Mouse (Mus musculus): ENCODE measurements around the gene Kif27. TPM values are rescaled to one million over a fixed set of nuclear protein-coding genes. Genes with fewer than 3 reads are reported as not detected.

Kif27 gene
- polyA plus RNA-seq, 1 experiment from 2014 or later: 0.37 TPM

GRCm38 (mm10) chr13:58275599-58275998 lies 83.3 kb downstream of the Kif27 start, which contains the start of gene Gkap1:
TSS of gene Gkap1 (minus strand) at chr13:58275699.
- no peaks in the 10 kb centered on the region for H3K9me3 ChIP-seq (replicated peaks)
- H3K36me3 ChIP-seq: no peaks in the 10 kb centered on the region
- H3K4me3 ChIP-seq: peak within 1 kb of the TSS; percentile 98
- H3K27ac ChIP-seq: peak within 1 kb of the TSS; percentile 80
- 74% methylated on average over 8 of the region's 8 CpGs for WGBS
- H3K4me1 ChIP-seq (replicated peaks): peaks cover 18% of the 10 kb centered on the region
- H3K27me3 ChIP-seq: 0 out of 2 replicates have a peak, but pooled peaks cover 7% of the 10 kb centered on the region
- H3K4me2 ChIP-seq: peak within 1 kb of the TSS; percentile 78
- ATAC-seq (replicated peaks; ENCODE audit: insufficient number of reproducible peaks, insufficient read depth, low FRiP score, low read depth): no peak
- H3K9ac ChIP-seq: peak within 1 kb of the TSS; percentile 85

GRCm38 (mm10) chr13:58275076-58275475 lies 83.8 kb downstream of the Kif27 start:
- peak overlapping the region; percentile 80; the same call in 1 of the 2 replicates for H3K27ac ChIP-seq
- H3K9me3 ChIP-seq (replicated peaks): no peaks in the 10 kb centered on the region

GRCm38 (mm10) chr13:58274259-58274991 lies 84.5 kb downstream of the Kif27 start:
- Histone ChIP-seq H3K4me2 (peak overlapping the region; percentile 78), H3K4me1 (replicated peaks) (peaks cover 20% of the 10 kb centered on the region), H3K4me3 (peak overlapping the region; percentile 98), H3K36me3 (no peaks in the 10 kb centered on the region), H3K9ac (peak overlapping the region; percentile 85), H3K27me3 (0 out of 2 replicates have a peak, but pooled peaks cover 7% of the 10 kb centered on the region), H3K9me3 (replicated peaks) (no peaks in the 10 kb centered on the region), H3K27ac (peak overlapping the region; percentile 80)
- peak; percentile 79 for ATAC-seq (replicated peaks; ENCODE audit: insufficient number of reproducible peaks, insufficient read depth, low FRiP score, low read depth)
- WGBS: under 1% methylated on average over 82 of the region's 84 CpGs

More at GRCm38 (mm10) chr13:58275076-58275475, 83.8 kb downstream of the Kif27 start:
- no peak for ATAC-seq (replicated peaks; ENCODE audit: insufficient number of reproducible peaks, insufficient read depth, low FRiP score, low read depth)
- peak overlapping the region; percentile 98 for H3K4me3 ChIP-seq
- H3K36me3 ChIP-seq: no peaks in the 10 kb centered on the region
- H3K27me3 ChIP-seq: 0 out of 2 replicates have a peak, but pooled peaks cover 7% of the 10 kb centered on the region
- WGBS: 24% methylated on average over 9 of the region's 9 CpGs
- H3K4me1 ChIP-seq (replicated peaks): peaks cover 20% of the 10 kb centered on the region
- H3K9ac ChIP-seq: peak overlapping the region; percentile 85; the same call in 1 of the 2 replicates
- peak overlapping the region; percentile 78 for H3K4me2 ChIP-seq

- WGBS: under 1% methylated on average over 102 of the region's 115 CpGs
- ATAC-seq (replicated peaks; ENCODE audit: insufficient number of reproducible peaks, insufficient read depth, low FRiP score, low read depth): peak; percentile 67
- no peaks in the 10 kb centered on the region for H3K36me3 ChIP-seq
Observed at GRCm38 (mm10) chr13:58273411-58274258, 85.3 kb downstream of the Kif27 start.

GRCm38 (mm10) chr13:58266864-58267263 lies 92.1 kb downstream of the Kif27 start:
- no peaks in the 10 kb centered on the region for H3K9me3 ChIP-seq (replicated peaks)
- no peak for ATAC-seq (replicated peaks; ENCODE audit: insufficient number of reproducible peaks, insufficient read depth, low FRiP score, low read depth)
- no peak overlapping the region for H3K27ac ChIP-seq
- no peak overlapping the region for H3K4me2 ChIP-seq
- WGBS: 64% methylated on average over 3 of the region's 3 CpGs
- no peak overlapping the region for H3K4me3 ChIP-seq
- 0 out of 2 replicates have a peak, but pooled peaks cover 2% of the 10 kb centered on the region for H3K4me1 ChIP-seq (replicated peaks)
- H3K27me3 ChIP-seq: no peaks in the 10 kb centered on the region
- peaks cover 4% of the 10 kb centered on the region; the same call in 1 of the 2 replicates for H3K36me3 ChIP-seq
- no peak overlapping the region for H3K9ac ChIP-seq

More at GRCm38 (mm10) chr13:58273411-58274258, 85.3 kb downstream of the Kif27 start:
- H3K27me3 ChIP-seq: 0 out of 2 replicates have a peak, but pooled peaks cover 7% of the 10 kb centered on the region
- H3K4me2 ChIP-seq: peak overlapping the region; percentile 78
- no peaks in the 10 kb centered on the region for H3K9me3 ChIP-seq (replicated peaks)
- H3K27ac ChIP-seq: peak overlapping the region; percentile 80
- H3K4me1 ChIP-seq (replicated peaks): peaks cover 20% of the 10 kb centered on the region
- H3K9ac ChIP-seq: peak overlapping the region; percentile 85
- H3K4me3 ChIP-seq: peak overlapping the region; percentile 98

GRCm38 (mm10) chr13:58263546-58263945 lies 95.4 kb downstream of the Kif27 start:
- Histone ChIP-seq H3K36me3 (peaks cover 8% of the 10 kb centered on the region; the same call in 1 of the 2 replicates), H3K4me3 (no peak overlapping the region), H3K27me3 (no peaks in the 10 kb centered on the region), H3K4me1 (replicated peaks) (no peaks in the 10 kb centered on the region), H3K9me3 (replicated peaks) (no peaks in the 10 kb centered on the region), H3K27ac (no peak overlapping the region), H3K4me2 (no peak overlapping the region), H3K9ac (no peak overlapping the region)
- WGBS: 82% methylated on average over 8 of the region's 8 CpGs
- no peak for ATAC-seq (replicated peaks; ENCODE audit: insufficient number of reproducible peaks, insufficient read depth, low FRiP score, low read depth)

GRCm38 (mm10) chr13:58261674-58262073 lies 97.2 kb downstream of the Kif27 start:
- 59% methylated on average over 4 of the region's 4 CpGs for WGBS
- Histone ChIP-seq H3K4me3 (no peak overlapping the region), H3K27ac (no peak overlapping the region), H3K9me3 (replicated peaks) (no peaks in the 10 kb centered on the region), H3K36me3 (peaks cover 8% of the 10 kb centered on the region; the same call in 1 of the 2 replicates), H3K4me2 (no peak overlapping the region), H3K4me1 (replicated peaks) (no peaks in the 10 kb centered on the region), H3K27me3 (no peaks in the 10 kb centered on the region), H3K9ac (no peak overlapping the region)
- no peak for ATAC-seq (replicated peaks; ENCODE audit: insufficient number of reproducible peaks, insufficient read depth, low FRiP score, low read depth)

- no peaks in the 10 kb centered on the region for H3K9me3 ChIP-seq (replicated peaks)
- H3K4me3 ChIP-seq: no peak overlapping the region
- no peak overlapping the region for H3K27ac ChIP-seq
- no peak for ATAC-seq (replicated peaks; ENCODE audit: insufficient number of reproducible peaks, insufficient read depth, low FRiP score, low read depth)
- H3K4me1 ChIP-seq (replicated peaks): no peaks in the 10 kb centered on the region
- 88% methylated on average over 1 of the region's 1 CpGs for WGBS
- H3K36me3 ChIP-seq: peaks cover 12% of the 10 kb centered on the region; the same call in 1 of the 2 replicates
- H3K27me3 ChIP-seq: no peaks in the 10 kb centered on the region
- no peak overlapping the region for H3K4me2 ChIP-seq
- no peak overlapping the region for H3K9ac ChIP-seq
Observed at GRCm38 (mm10) chr13:58253268-58253667, 105.7 kb downstream of the Kif27 start.

GRCm38 (mm10) chr13:58248957-58249356 lies 110.0 kb downstream of the Kif27 start:
- Histone ChIP-seq H3K4me1 (replicated peaks) (no peaks in the 10 kb centered on the region), H3K4me3 (no peak overlapping the region), H3K4me2 (no peak overlapping the region), H3K27ac (no peak overlapping the region), H3K9ac (no peak overlapping the region), H3K9me3 (replicated peaks) (no peaks in the 10 kb centered on the region), H3K36me3 (0 out of 2 replicates have a peak, but pooled peaks cover 9% of the 10 kb centered on the region), H3K27me3 (no peaks in the 10 kb centered on the region)
- no peak for ATAC-seq (replicated peaks; ENCODE audit: insufficient number of reproducible peaks, insufficient read depth, low FRiP score, low read depth)
- 93% methylated on average over 5 of the region's 5 CpGs for WGBS

All from heart, embryonic 15.5 days (tissue).